Mouse (Mus musculus) frontal cortex, postnatal 10 days (tissue): Measurements from ENCODE around the gene Ntn4.
"Not testable (repeated sequence)": the region's sequence is repeated elsewhere in the genome, so short reads cannot be mapped to it uniquely, and the experiment has no call there.

ENCODE experiments used
- DNase-seq, 2 experiments: peaks; one replicate each; pipeline ENCODE4 v3.0.0; 2022; ENCODE audit warnings: low spot score in 2 of 2, mixed read lengths in 1 of 2

Gene Ntn4

GRCm38 (mm10) chr10:93683896-93684295 is 43.4 kb downstream of the Ntn4 start:
- no peak for DNase-seq

- DNase-seq: not testable (repeated sequence)
These were observed 44.9 kb downstream of the Ntn4 start for GRCm38 (mm10) chr10:93685416-93685815.

DNA sequence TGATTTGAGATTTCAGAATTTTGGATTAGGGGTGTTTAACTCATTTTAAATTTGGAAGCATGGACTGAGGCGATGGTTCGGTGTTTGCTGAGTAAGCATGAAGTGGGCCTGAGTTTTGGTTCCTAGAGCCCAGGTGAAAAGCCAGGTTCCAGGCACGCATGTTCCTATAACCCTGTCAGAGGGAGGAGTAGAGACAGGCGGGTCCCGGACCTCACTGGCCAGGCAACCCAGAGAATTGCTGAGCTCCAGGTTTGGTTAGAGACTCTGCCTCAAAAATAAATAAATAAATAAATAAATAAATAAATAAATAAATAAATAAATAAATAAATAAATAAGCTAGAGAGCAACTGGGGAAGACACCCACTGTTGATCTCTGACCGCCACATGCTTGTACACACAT is 46.1 kb downstream of the Ntn4 start:
- DNase-seq: no peak

GRCm38 (mm10) chr10:93687781-93688180 is 47.3 kb downstream of the Ntn4 start:
- no peak for DNase-seq

DNA sequence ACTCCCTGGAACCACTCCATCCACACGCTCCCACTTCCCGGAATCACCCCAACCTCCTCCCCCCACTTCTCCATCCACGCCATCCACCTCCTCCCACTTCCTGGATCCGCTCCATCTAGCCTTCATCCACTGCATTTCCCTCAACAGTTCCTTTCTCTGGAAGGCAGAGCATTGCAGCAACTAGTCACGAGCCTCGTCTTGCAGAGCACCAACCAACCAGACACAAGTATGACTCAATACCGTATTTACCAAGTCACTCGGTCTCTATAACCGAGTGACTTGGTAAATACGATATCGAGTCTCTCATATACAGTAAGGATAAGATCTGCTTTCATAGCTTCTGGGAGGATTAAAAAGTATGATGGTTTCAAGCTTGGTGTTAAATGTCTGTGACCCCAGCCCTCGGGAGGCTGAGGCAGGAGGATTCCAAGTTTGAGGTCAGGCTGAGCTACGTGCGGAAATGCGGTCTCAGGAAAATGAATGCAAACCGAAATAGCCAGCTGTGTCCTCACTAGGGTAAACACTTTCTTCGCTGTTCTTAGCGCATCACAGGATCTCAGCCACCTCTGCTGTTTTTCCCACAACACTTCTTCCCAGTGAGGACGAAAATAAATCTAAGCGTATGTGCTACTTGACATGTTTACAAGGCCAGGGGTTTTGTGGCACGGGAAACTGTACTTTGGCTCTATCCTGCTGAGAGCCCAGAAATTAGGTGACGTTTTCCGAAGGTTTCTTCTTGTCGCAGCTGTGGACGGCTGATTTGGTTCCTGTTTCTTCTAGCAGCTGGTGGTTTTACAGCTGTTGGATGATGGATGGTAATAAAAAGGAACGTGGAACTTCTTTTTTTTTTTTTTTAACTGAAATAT is 48.1 kb downstream of the Ntn4 start:
- no peak for DNase-seq

GRCm38 (mm10) chr10:93691344-93691743 is 50.9 kb downstream of the Ntn4 start:
- DNase-seq: no peak

GRCm38 (mm10) chr10:93695043-93695791 is 54.7 kb downstream of the Ntn4 start:
- no peak for DNase-seq

- DNase-seq: no peak
These were observed 55.5 kb downstream of the Ntn4 start for GRCm38 (mm10) chr10:93696001-93696400.

- no peak for DNase-seq
These were observed 57.5 kb downstream of the Ntn4 start for GRCm38 (mm10) chr10:93697866-93698483.

DNA sequence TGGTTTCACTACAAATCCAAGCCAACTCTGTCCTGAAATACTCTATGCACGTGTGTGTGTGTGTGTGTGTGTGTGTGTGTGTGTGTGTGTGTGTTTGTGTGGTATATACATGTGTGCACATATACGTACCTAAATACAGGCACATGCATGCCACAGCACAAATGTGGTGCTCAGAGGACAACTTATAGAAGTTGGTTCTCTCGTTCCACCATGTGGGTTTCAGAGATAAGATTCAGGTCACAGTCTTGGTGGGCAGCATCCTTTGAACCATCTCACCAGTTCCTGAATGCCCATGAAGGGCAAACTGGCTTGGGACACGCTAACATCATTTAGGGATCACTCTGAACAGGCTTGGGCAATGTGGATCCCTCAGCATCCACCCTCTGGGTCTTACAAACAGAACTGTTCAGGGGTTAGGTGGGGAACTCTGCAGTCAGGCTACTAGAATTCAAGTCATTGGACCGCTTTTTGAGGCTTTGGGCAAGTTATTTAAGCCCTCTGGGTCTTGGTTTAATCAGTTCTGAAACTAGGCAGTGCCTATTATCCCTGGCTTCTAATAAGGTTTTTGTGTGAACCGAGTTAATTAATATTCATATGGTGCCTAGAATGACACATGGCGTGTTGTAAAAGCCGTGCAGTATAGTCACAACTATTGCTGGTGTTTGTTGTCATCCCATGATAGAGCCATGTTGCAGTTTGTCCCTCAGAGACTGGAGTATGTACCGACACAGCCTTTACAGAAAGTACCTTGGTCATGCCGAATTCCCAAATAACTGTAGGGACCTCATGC is 59.4 kb downstream of the Ntn4 start:
- DNase-seq: no peak

DNA sequence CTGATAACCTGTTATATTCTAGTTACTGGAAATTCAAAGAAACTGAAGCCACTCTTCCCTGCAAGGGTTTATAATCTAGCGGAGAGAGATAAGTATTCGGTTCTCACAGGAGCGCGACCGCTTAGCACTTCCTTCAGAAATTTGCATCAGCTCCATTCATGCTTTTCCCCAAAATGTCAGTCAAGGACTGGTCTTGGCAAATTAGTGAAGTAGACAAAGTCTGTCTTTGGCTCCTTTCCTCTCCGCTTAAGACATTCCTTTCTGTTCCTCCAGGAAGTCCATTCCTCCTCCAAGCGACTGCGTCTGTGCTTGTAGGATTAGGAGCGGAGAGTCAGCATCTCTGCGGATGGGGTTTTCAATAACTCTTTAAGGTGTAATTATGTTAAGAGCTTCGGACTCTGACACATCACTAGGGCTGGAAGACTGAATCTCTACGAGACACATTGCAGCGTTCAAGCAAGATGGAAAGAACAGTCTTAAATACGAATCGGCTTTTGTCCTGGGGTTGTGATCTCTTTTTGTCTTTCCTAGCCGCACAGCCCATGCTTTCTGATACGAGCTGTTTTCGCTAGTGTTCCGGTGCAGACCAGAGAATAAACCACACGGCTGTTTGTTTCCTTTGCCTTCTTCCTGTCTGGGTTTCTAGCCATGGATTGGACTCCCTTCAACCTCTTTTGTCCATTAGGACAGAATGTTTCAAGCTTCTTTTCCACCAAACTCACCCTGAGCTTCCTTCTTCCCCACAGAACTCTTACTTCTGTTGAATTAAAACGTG is 60.3 kb downstream of the Ntn4 start:
- DNase-seq: no peak

DNA sequence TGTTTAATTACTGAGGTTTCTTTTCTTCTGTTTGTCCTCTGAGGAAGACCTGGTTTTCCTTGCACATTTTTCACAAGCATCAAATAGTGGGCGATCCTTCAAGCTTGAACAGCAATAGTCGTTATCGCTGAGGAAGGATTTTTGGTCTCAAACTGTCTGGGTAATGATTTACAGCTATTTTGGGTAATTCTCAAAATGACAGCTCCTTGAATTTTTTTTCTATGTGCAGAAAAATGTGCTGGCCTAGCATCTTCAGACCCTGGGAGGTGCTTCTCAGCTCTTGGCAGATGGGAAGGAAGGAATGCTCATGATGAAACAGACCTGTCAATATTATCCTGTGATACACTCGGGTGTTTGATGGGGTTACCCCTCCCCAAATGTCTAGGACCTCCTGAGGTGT is 63.5 kb downstream of the Ntn4 start:
- no peak for DNase-seq

DNA sequence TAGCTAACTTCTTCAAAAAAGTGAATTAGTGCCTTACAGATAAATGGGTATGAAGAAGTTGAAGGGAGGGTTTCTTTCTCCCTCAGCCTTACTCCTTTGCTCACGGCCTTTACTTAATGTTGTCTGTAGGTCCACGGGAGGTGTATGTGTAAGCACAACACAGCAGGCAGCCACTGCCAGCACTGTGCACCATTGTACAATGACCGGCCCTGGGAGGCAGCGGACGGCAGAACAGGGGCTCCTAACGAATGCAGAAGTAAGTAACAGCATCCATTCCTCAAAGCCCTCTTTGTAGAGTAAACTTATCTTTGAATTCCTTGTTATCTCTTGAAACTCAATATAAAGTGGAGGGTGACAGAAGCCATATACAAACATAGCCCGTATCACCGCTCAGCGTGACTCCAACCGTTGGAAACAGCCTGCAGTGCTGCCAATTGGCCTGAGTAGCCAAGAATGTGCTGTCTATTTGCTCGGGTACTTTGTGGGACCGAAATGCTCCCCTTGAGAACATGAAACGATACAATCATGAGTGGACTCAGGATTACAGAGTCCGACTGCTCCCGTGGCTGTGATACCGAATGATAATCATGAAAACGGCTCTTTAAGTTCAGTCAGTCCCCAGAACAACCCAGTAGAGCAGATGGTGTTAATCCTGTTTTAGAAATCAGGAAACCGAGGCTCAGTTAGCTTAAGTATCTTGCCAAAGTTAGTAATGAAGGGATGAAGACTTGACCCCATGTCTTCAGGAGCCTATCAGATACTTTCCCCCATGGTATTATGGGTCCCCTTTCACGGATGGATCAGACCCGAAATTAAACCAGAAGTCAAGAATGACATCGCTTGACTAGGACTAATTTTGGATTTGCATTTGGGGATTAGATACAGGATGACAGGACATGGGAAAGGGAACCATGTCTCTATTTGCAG is 66.9 kb downstream of the Ntn4 start:
- no peak for DNase-seq

DNA sequence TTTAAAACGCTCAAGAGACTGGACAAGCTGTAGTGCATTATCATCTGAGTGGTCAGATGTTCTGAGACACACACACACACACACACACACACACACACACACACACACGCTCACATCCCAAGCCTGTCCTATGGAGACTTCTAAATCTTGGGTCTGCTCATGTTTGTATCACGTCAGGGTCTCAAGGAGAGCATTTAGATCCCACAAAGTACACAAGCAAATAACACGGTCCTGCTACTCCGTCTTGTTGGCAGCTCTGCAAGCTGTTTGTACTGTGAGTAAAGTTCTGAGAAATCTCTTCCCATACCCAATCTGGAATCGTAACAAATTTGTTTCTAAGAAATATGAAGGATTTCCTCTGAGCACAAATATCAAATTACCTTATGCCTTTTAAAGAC is 67.6 kb downstream of the Ntn4 start:
- no peak for DNase-seq

DNA sequence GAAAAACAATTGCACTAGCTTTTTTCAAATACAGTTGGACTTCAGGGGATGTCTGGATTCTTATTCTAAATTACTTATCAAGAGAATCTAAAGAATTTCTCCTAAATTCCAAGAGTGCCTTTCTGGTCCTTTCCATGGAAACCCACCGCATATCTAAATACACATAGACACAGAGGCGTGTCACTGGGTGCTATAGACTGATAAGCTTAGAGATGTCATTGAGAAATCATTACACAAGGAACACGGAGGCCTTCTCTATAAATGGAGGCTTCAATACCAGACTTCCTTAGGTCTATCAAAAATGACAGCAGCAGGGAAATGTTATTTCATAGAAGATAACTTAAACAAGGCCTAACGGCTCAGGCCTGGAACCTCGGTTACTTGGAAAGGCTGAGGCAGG is 68.0 kb downstream of the Ntn4 start:
- no peak for DNase-seq

DNA sequence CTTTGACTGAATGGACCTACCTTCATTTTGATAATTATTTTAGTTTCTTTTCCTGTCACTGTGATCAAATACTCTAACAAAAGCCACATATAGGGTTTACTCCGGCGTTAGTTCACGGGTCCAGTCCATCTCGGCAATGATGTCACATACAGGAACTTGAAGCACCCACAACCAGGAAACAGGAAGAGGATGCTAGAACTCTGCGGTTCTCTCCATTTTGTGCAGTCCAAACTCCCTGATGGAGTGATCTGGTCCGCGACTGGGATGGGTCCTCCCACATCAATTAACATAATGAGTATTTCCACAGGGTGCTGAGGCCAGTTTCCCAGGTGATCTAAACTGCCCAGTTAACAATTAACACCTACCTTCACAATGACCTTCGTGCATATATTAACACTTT is 69.1 kb downstream of the Ntn4 start:
- no peak for DNase-seq

DNA sequence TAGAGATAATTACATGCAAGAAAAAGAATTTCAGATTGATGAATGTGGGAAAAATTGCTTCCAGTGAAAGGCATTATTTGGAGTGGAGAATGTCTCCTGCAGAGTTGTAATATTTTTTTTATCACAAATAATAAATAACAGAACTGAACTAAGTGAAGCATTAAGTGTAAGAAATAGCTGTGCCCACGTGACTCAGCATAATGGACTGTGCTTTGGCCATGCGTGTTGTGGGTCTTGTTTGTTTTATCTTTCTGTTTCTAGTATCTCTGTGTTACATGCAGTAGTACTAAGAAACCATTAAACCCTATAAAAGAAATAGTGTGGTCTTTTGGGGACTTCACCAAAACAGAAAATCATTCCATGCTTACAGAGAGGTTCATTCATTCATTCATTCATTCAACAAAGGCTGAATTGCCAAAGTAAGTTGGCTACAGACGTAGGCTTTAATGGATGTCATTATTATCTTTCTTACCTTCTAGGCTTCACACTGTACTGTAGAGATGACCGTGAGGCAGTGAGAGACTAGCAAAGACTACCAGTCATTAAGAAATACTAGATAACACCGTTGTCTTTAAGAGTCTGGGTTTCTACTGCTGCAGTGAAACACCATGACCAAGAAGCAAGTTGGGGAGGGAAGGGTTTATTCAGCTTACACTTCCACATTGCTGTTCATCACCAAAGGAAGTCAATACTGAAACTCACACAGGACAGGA is 81.3 kb downstream of the Ntn4 start:
- DNase-seq: no peak

GRCm38 (mm10) chr10:93723942-93724542 is 83.6 kb downstream of the Ntn4 start:
- DNase-seq: no peak

DNA sequence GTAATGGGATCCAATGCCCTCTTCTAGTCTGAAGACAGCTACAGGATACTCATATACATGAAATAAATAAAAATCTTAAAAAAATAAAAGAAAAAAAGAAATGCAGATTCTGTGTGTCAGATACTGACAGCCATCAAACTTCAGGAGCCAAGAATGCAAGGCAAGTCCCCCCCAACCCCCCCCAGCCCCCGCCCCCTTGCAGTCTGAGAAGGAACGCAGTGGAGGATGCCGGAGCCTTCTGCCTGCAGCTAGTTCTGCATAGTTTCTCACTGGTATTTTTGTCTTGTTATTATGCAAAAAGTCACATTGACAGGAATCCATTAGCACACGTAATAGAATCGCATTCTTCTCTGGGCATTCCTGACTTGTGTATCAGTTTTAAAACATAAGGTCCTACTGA is 87.7 kb downstream of the Ntn4 start:
- DNase-seq: no peak
